Mouse (Mus musculus) cerebellum, postnatal 14 days (tissue): ENCODE measurements around the gene Glmp.
"Not testable (repeated sequence)": the region's sequence is repeated elsewhere in the genome, so short reads cannot be mapped to it uniquely, and the experiment has no call there.

Experiments used
- DNase-seq, 2 experiments: peaks; one replicate each; pipeline ENCODE4 v3.0.0; 2021; ENCODE audit warnings: mixed read lengths in 2 of 2

The Glmp gene

GRCm38 (mm10) chr3:88336058-88337013 is 11.5 kb downstream of the Glmp start, which contains the start of the genes Tmem79 and Smg5:
Tmem79 (minus strand) TSS chr3:88336148.
Smg5 (plus strand) TSS chr3:88336260.
- peak; percentile 96 to 97 for DNase-seq

GRCm38 (mm10) chr3:88337367-88338020 is 12.7 kb downstream of the Glmp start:
- DNase-seq: peak in 1 of 2 experiments; percentile 16

GRCm38 (mm10) chr3:88338316-88338715 is 13.5 kb downstream of the Glmp start:
- no peak for DNase-seq

- no peak for DNase-seq
These were observed 14.2 kb downstream of the Glmp start for GRCm38 (mm10) chr3:88339006-88339405.

GRCm38 (mm10) chr3:88350732-88351131 is 25.9 kb downstream of the Glmp start:
- DNase-seq: no peak

GRCm38 (mm10) chr3:88352907-88353306 is 28.1 kb downstream of the Glmp start:
- DNase-seq: peak; percentile 34 to 53

- peak in 1 of 2 experiments; percentile 33 for DNase-seq
These were observed 29.8 kb downstream of the Glmp start for GRCm38 (mm10) chr3:88354396-88355165.

- DNase-seq: no peak
These were observed 34.8 kb downstream of the Glmp start for GRCm38 (mm10) chr3:88359584-88359983.

GRCm38 (mm10) chr3:88359989-88360388 is 35.2 kb downstream of the Glmp start:
- no peak for DNase-seq

- DNase-seq: peak in 1 of 2 experiments; percentile 7
These were observed 36.3 kb downstream of the Glmp start for GRCm38 (mm10) chr3:88361096-88361495.

- peak in 1 of 2 experiments; percentile 25 for DNase-seq
These were observed 36.9 kb downstream of the Glmp start for GRCm38 (mm10) chr3:88361612-88362313.

GRCm38 (mm10) chr3:88363700-88364099 is 38.9 kb downstream of the Glmp start:
- peak in 1 of 2 experiments; percentile 12 for DNase-seq

GRCm38 (mm10) chr3:88364337-88364736 is 39.5 kb downstream of the Glmp start, which contains the start of gene Paqr6:
Paqr6 (plus strand) TSS chr3:88364584.
- DNase-seq: peak; percentile 33 to 57

- DNase-seq: no peak
These were observed 41.0 kb downstream of the Glmp start for GRCm38 (mm10) chr3:88365705-88366361.

GRCm38 (mm10) chr3:88366830-88367428 is 42.1 kb downstream of the Glmp start:
- not testable (repeated sequence) for DNase-seq

- DNase-seq: not testable (repeated sequence)
These were observed 42.7 kb downstream of the Glmp start for GRCm38 (mm10) chr3:88367517-88367916.

GRCm38 (mm10) chr3:88368511-88368910 is 43.7 kb downstream of the Glmp start:
- peak in 1 of 2 experiments; percentile 20 for DNase-seq

- DNase-seq: not testable (repeated sequence)
These were observed 47.8 kb downstream of the Glmp start, which contains the start of gene Bglap3 for GRCm38 (mm10) chr3:88372643-88373042. Bglap3 (minus strand) TSS chr3:88372743.

- not testable (repeated sequence) for DNase-seq
These were observed 51.2 kb downstream of the Glmp start for GRCm38 (mm10) chr3:88375750-88376626.

GRCm38 (mm10) chr3:88376644-88377043 is 51.8 kb downstream of the Glmp start:
- DNase-seq: not testable (repeated sequence)
